In genomic region chr14:52244690-52245042, GRCm38 (mm10) we compare ENCODE assay signal across 8 mouse cellular contexts. TPM values are rescaled to one million over a fixed set of nuclear protein-coding genes. Genes with fewer than 3 reads are reported as not detected.
DNase-seq lines count a peak whose midpoint lies in the region; ATAC-seq and TF ChIP-seq lines count a peak whose summit lies in the region.

No protein-coding gene starts in this region.

- H3K4me1 ChIP-seq in heart, embryonic 14.5 days (ENCODE audit: control insufficient read depth in 2 of 2, insufficient read depth in 2 of 2, low read length in 2 of 2) = peaks cover 5 to 8% of the 10 kb centered on the region in 2 experiments
- peaks cover 0 to 2% of the 10 kb centered on the region in 2 experiments; a peak in 1 of 4 replicates for H3K4me1 ChIP-seq in ES-E14 (ENCODE audit: control insufficient read depth in 2 of 2, insufficient read depth in 2 of 2, low read length in 2 of 2, poor library complexity in 1 of 2)
- peaks cover 24% of the 10 kb centered on the region for H3K4me1 ChIP-seq in forebrain, embryonic 15.5 days
- peaks cover 21% of the 10 kb centered on the region for H3K4me1 ChIP-seq in liver, embryonic 16.5 days (ENCODE audit: control insufficient read depth, low read depth, low read length)

- ATAC-seq in heart, embryonic 14.5 days (ENCODE audit: insufficient number of reproducible peaks, insufficient read depth, low FRiP score, low read depth) = no peak; the same call in 1 of the 2 replicates
- peak; percentile 87; the same call in 1 of the 2 replicates for ATAC-seq in forebrain, embryonic 15.5 days (replicated peaks)
- peak; percentile 41 for ATAC-seq in liver, embryonic 16.5 days (ENCODE audit: low read depth)

- no peaks in the 10 kb centered on the region for H3K27me3 ChIP-seq in heart, embryonic 14.5 days (ENCODE audit: control insufficient read depth, insufficient read depth, low read length)
- no peaks in the 10 kb centered on the region for H3K27me3 ChIP-seq in forebrain, embryonic 15.5 days
- no peaks in the 10 kb centered on the region for H3K27me3 ChIP-seq in liver, embryonic 16.5 days (ENCODE audit: control insufficient read depth, insufficient read depth, low read depth, low read length)

- peak overlapping the region; percentile 69 to 72 for H3K27ac ChIP-seq in heart, embryonic 14.5 days (replicated peaks in 1 of 2; ENCODE audit: control insufficient read depth in 1 of 2, insufficient read depth in 1 of 2, low read depth in 2 of 2, low read length in 2 of 2)
- H3K27ac ChIP-seq in ES-E14 (ENCODE audit: insufficient read depth, low read depth, low read length, poor library complexity, severe bottlenecking) = peak overlapping the region; percentile 67; the same call in 1 of the 2 replicates
- H3K27ac ChIP-seq in forebrain, embryonic 15.5 days (replicated peaks) = peak overlapping the region; percentile 62
- peak overlapping the region; percentile 63 for H3K27ac ChIP-seq in liver, embryonic 16.5 days (ENCODE audit: low read length)

- no peaks in the 10 kb centered on the region for H3K36me3 ChIP-seq in heart, embryonic 14.5 days (ENCODE audit: control insufficient read depth, insufficient read depth, low read length)
- no peaks in the 10 kb centered on the region for H3K36me3 ChIP-seq in ES-E14 (ENCODE audit: control insufficient read depth, insufficient read depth, low read length, poor library complexity, severe bottlenecking)
- peaks cover 3% of the 10 kb centered on the region; the same call in 1 of the 2 replicates for H3K36me3 ChIP-seq in forebrain, embryonic 15.5 days
- no peaks in the 10 kb centered on the region for H3K36me3 ChIP-seq in liver, embryonic 16.5 days (ENCODE audit: control insufficient read depth, insufficient read depth)

- peak overlapping the region; percentile 91 for H3K4me2 ChIP-seq in heart, embryonic 14.5 days (ENCODE audit: low read length)
- peak overlapping the region; percentile 80 for H3K4me2 ChIP-seq in forebrain, embryonic 15.5 days (replicated peaks)
- H3K4me2 ChIP-seq in liver, embryonic 16.5 days (ENCODE audit: low read depth, low read length) = peak overlapping the region; percentile 89

- in situ Hi-C loops in ES-E14 (cut with MboI; ENCODE audit: low sequenced_read_pairs in 2 of 2, unreplicated experiment in 2 of 2) = no loop called here

- H3K9me3 ChIP-seq in heart, embryonic 14.5 days (ENCODE audit: control insufficient read depth, low read length) = no peaks in the 10 kb centered on the region
- no peaks in the 10 kb centered on the region for H3K9me3 ChIP-seq in ES-E14 (ENCODE audit: control insufficient read depth, insufficient read depth, low read depth, low read length)
- no peaks in the 10 kb centered on the region for H3K9me3 ChIP-seq in forebrain, embryonic 15.5 days
- H3K9me3 ChIP-seq in liver, embryonic 16.5 days (replicated peaks; ENCODE audit: control insufficient read depth, low read length) = no peaks in the 10 kb centered on the region

- peak overlapping the region; percentile 59 to 60 for H3K4me3 ChIP-seq in heart, embryonic 14.5 days (ENCODE audit: control insufficient read depth in 1 of 2, insufficient read depth in 1 of 2, low read depth in 1 of 2, low read length in 2 of 2)
- peak overlapping the region; percentile 72 to 90 for H3K4me3 ChIP-seq in ES-E14 (ENCODE audit: insufficient read depth in 1 of 2, low read depth in 1 of 2, low read length in 2 of 2, poor library complexity in 1 of 2, severe bottlenecking in 1 of 2)
- peak overlapping the region; percentile 86 for H3K4me3 ChIP-seq in forebrain, embryonic 15.5 days
- peak overlapping the region; percentile 92 for H3K4me3 ChIP-seq in liver, embryonic 16.5 days (ENCODE audit: low read depth, low read length)

- no peak for DNase-seq in heart, adult 11 months
- no peak for DNase-seq in ES-E14 (ENCODE audit: low read depth, low spot score)
- no peak for DNase-seq in urinary bladder, adult 18-20 months (ENCODE audit: low spot score in 2 of 2)
- no peak for DNase-seq in ovary, postnatal 36 days (ENCODE audit: low spot score)
- no peak for DNase-seq in thymus, postnatal 4 days

- peak overlapping the region; percentile 82 for H3K9ac ChIP-seq in heart, embryonic 14.5 days (ENCODE audit: low read length)
- peak overlapping the region; percentile 80 for H3K9ac ChIP-seq in ES-E14 (ENCODE audit: insufficient read depth, low read depth, low read length, poor library complexity, severe bottlenecking)
- H3K9ac ChIP-seq in forebrain, embryonic 15.5 days (replicated peaks) = peak overlapping the region; percentile 83
- peak overlapping the region; percentile 87 for H3K9ac ChIP-seq in liver, embryonic 16.5 days (ENCODE audit: low read depth, low read length)

- 11% methylated on average over 7 of the region's 7 CpGs for WGBS in heart, embryonic 14.5 days
- 12% methylated on average over 7 of the region's 7 CpGs for WGBS in forebrain, embryonic 15.5 days
- 10% methylated on average over 7 of the region's 7 CpGs for WGBS in liver, embryonic 16.5 days (ENCODE audit: insufficient replicate concordance)

TF ChIP-seq in ES-E14, 5 proteins besides CTCF, POLR2A, EP300 and RAD21:
- TF ChIP-seq CHD2 (IDR thresholded peaks at IDR 0.05; ENCODE audit: low read depth, low read length) (no peak), ZNF384 (IDR thresholded peaks at IDR 0.05; ENCODE audit: low read depth, low read length) (no peak), HCFC1 (IDR thresholded peaks at IDR 0.05; ENCODE audit: borderline replicate concordance, insufficient read depth, low read length) (no peak), ZC3H11A (IDR thresholded peaks at IDR 0.05; ENCODE audit: borderline replicate concordance, low read depth, low read length) (no peak), MAFK (IDR thresholded peaks at IDR 0.05; ENCODE audit: insufficient read depth, low read depth, low read length) (no peak)

RNA-seq across cellular contexts. Expression of gene Chd8, which starts 12.9 kb away (rescaled TPM):
- polyA plus RNA-seq in heart, embryonic 14.5 days (2014; fragmentation: Nextera tagmentation; extraction: Ambion mirVana) = 28.2 and 30.3 TPM in 2 replicates
- 45.1 and 82.1 TPM in 2 replicates for total RNA-seq in ES-E14 (2012; rRNA removed)
- polyA plus RNA-seq in forebrain, embryonic 15.5 days (2015; fragmentation: Nextera tagmentation; extraction: Ambion mirVana) = 39.7 and 47.9 TPM in 2 replicates
- 11.6 and 12.6 TPM in 2 replicates for polyA plus RNA-seq in liver, embryonic 16.5 days (2015; fragmentation: Nextera tagmentation; extraction: Ambion mirVana)

RNA-seq across cellular contexts. Expression of gene Tox4, which starts 34.3 kb away (rescaled TPM):
- 39.2 and 39.7 TPM in 2 replicates for polyA plus RNA-seq in heart, embryonic 14.5 days (2014; fragmentation: Nextera tagmentation; extraction: Ambion mirVana)
- 21.3 and 29.1 TPM in 2 replicates for total RNA-seq in ES-E14 (2012; rRNA removed)
- 59.5 and 62.9 TPM in 2 replicates for polyA plus RNA-seq in forebrain, embryonic 15.5 days (2015; fragmentation: Nextera tagmentation; extraction: Ambion mirVana)
- 16.8 and 18.8 TPM in 2 replicates for polyA plus RNA-seq in liver, embryonic 16.5 days (2015; fragmentation: Nextera tagmentation; extraction: Ambion mirVana)

RNA-seq across cellular contexts. Expression of gene Rab2b, which starts 34.7 kb away (rescaled TPM):
- polyA plus RNA-seq in heart, embryonic 14.5 days (2014; fragmentation: Nextera tagmentation; extraction: Ambion mirVana) = 16.4 and 16.8 TPM in 2 replicates
- total RNA-seq in ES-E14 (2012; rRNA removed) = 2.6 and 4.9 TPM in 2 replicates
- polyA plus RNA-seq in forebrain, embryonic 15.5 days (2015; fragmentation: Nextera tagmentation; extraction: Ambion mirVana) = 44.4 and 44.8 TPM in 2 replicates
- 3.0 and 3.1 TPM in 2 replicates for polyA plus RNA-seq in liver, embryonic 16.5 days (2015; fragmentation: Nextera tagmentation; extraction: Ambion mirVana)

RNA-seq across cellular contexts. Expression of gene Supt16, which starts 47.5 kb away (rescaled TPM):
- 30.2 and 36.6 TPM in 2 replicates for polyA plus RNA-seq in heart, embryonic 14.5 days (2014; fragmentation: Nextera tagmentation; extraction: Ambion mirVana)
- total RNA-seq in ES-E14 (2012; rRNA removed) = 54.7 and 80.3 TPM in 2 replicates
- 56.1 and 58.9 TPM in 2 replicates for polyA plus RNA-seq in forebrain, embryonic 15.5 days (2015; fragmentation: Nextera tagmentation; extraction: Ambion mirVana)
- polyA plus RNA-seq in liver, embryonic 16.5 days (2015; fragmentation: Nextera tagmentation; extraction: Ambion mirVana) = 26.2 and 28.5 TPM in 2 replicates
